Mouse (Mus musculus): ENCODE measurements around the gene Ncf2.

Ncf2 gene

GRCm38 (mm10) chr1:152796683-152797263 is 3.2 kb upstream of the Ncf2 start:
- DNase-seq (ENCODE audit: inconsistent ontology term) = no peak

- DNase-seq (ENCODE audit: inconsistent ontology term) = no peak
Observed at GRCm38 (mm10) chr1:152798125-152798524, 1.9 kb upstream of the Ncf2 start.

GRCm38 (mm10) chr1:152800633-152801176 is 711 bp downstream of the Ncf2 start:
- no peak for DNase-seq (ENCODE audit: inconsistent ontology term)

GRCm38 (mm10) chr1:152804907-152805306 is 4.9 kb downstream of the Ncf2 start:
- DNase-seq (ENCODE audit: inconsistent ontology term) = no peak

- no peak for DNase-seq (ENCODE audit: inconsistent ontology term)
Observed at GRCm38 (mm10) chr1:152807619-152808391, 7.8 kb downstream of the Ncf2 start.

- no peak for DNase-seq (ENCODE audit: inconsistent ontology term)
Observed at GRCm38 (mm10) chr1:152808392-152808680, 8.3 kb downstream of the Ncf2 start.

- peak; percentile 48 for DNase-seq (ENCODE audit: inconsistent ontology term)
Observed at GRCm38 (mm10) chr1:152809541-152810252, 9.7 kb downstream of the Ncf2 start.

- DNase-seq (ENCODE audit: inconsistent ontology term) = peak; percentile 28
Observed at GRCm38 (mm10) chr1:152810533-152811439, 10.8 kb downstream of the Ncf2 start.

GRCm38 (mm10) chr1:152815265-152815701 is 15.3 kb downstream of the Ncf2 start:
- peak; percentile 24 for DNase-seq (ENCODE audit: inconsistent ontology term)

GRCm38 (mm10) chr1:152817027-152817769 is 17.2 kb downstream of the Ncf2 start:
- DNase-seq (ENCODE audit: inconsistent ontology term) = peak; percentile 11

GRCm38 (mm10) chr1:152817794-152818193 is 17.8 kb downstream of the Ncf2 start:
- DNase-seq (ENCODE audit: inconsistent ontology term) = peak; percentile 31

- DNase-seq (ENCODE audit: inconsistent ontology term) = no peak
Observed at GRCm38 (mm10) chr1:152819558-152819957, 19.6 kb downstream of the Ncf2 start.

GRCm38 (mm10) chr1:152820911-152821695 is 21.1 kb downstream of the Ncf2 start:
- DNase-seq (ENCODE audit: inconsistent ontology term) = peak; percentile 84

- no peak for DNase-seq (ENCODE audit: inconsistent ontology term)
Observed at GRCm38 (mm10) chr1:152821746-152822145, 21.8 kb downstream of the Ncf2 start.

GRCm38 (mm10) chr1:152824206-152824605 is 24.2 kb downstream of the Ncf2 start:
- no peak for DNase-seq (ENCODE audit: inconsistent ontology term)

GRCm38 (mm10) chr1:152826446-152826845 is 26.5 kb downstream of the Ncf2 start:
- no peak for DNase-seq (ENCODE audit: inconsistent ontology term)

- DNase-seq (ENCODE audit: inconsistent ontology term) = no peak
Observed at GRCm38 (mm10) chr1:152828168-152828567, 28.2 kb downstream of the Ncf2 start.

- no peak for DNase-seq (ENCODE audit: inconsistent ontology term)
Observed at GRCm38 (mm10) chr1:152828637-152829355, 28.8 kb downstream of the Ncf2 start.

GRCm38 (mm10) chr1:152830054-152830453 is 30.1 kb downstream of the Ncf2 start:
- no peak for DNase-seq (ENCODE audit: inconsistent ontology term)
